19 mouse cellular contexts compared by ENCODE assay signal in the genomic region with DNA sequence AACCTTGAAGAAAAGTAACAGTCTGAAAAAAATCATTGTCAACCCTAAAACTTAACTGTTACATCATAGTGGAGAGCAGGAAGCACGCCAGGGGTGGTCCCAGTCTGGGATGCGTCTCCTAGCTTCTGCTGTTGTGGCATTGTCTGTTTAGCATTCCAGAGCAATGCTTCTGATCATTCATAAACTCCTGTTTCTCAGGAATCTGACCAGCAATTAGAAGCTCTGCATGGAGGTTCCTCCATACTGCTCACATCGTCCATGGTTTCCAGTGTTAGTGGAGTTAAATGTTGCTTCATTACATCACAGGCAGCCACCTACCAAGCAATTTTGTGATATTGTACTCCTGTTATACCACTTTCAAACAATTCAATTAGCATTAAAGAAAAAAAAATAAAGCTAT.
DNase-seq lines count a peak whose midpoint lies in the region; ATAC-seq and TF ChIP-seq lines count a peak whose summit lies in the region.
"Had no signal": no experiment of that assay in that cellular context is flagged by ENCODE, and none has a peak within 500 bp of the region (broad histone marks: within the 10 kb centered on the region; RNA-seq: fewer than 3 reads in every experiment).

No protein-coding gene starts in this region.

- no peaks in the 10 kb centered on the region for H3K4me1 ChIP-seq in forebrain, embryonic 11.5 days (replicated peaks; ENCODE audit: control insufficient read depth, insufficient read depth, low read length)
- H3K4me1 ChIP-seq in forebrain, postnatal 0 days (ENCODE audit: insufficient read depth) = no peaks in the 10 kb centered on the region
- H3K4me1 ChIP-seq in forebrain, embryonic 15.5 days = peaks cover 10% of the 10 kb centered on the region
- H3K4me1 ChIP-seq in midbrain, embryonic 14.5 days (ENCODE audit: control insufficient read depth, insufficient read depth, low read length) = peaks cover 9% of the 10 kb centered on the region; the same call in 1 of the 2 replicates
- H3K4me1 ChIP-seq: heart, embryonic 10.5 days; lung, embryonic 15.5 days had no signal

- no peak for TF ChIP-seq CTCF in forebrain, postnatal 0 days (IDR thresholded peaks at IDR 0.05; ENCODE audit: low read depth)

- H3K4me3 ChIP-seq in forebrain, embryonic 11.5 days (ENCODE audit: low read depth, low read length) = no peak overlapping the region
- no peak overlapping the region for H3K4me3 ChIP-seq in forebrain, postnatal 0 days (ENCODE audit: low read depth, low read length)
- H3K4me3 ChIP-seq in forebrain, embryonic 15.5 days = no peak overlapping the region
- no peak overlapping the region for H3K4me3 ChIP-seq in midbrain, embryonic 14.5 days (replicated peaks; ENCODE audit: low read depth, low read length)
- H3K4me3 ChIP-seq: heart, embryonic 10.5 days; layer of hippocampus, adult 2 months; lung, embryonic 15.5 days had no signal

- no peak overlapping the region for H3K9ac ChIP-seq in forebrain, embryonic 11.5 days (ENCODE audit: low read length)
- no peak overlapping the region for H3K9ac ChIP-seq in forebrain, postnatal 0 days
- H3K9ac ChIP-seq in forebrain, embryonic 15.5 days (replicated peaks) = no peak overlapping the region
- no peak overlapping the region for H3K9ac ChIP-seq in midbrain, embryonic 14.5 days (replicated peaks; ENCODE audit: low read length)
- H3K9ac ChIP-seq: liver, embryonic 14.5 days; lung, embryonic 15.5 days had no signal

- H3K36me3 ChIP-seq in forebrain, embryonic 11.5 days (ENCODE audit: control insufficient read depth, insufficient read depth, low read length) = no peaks in the 10 kb centered on the region
- H3K36me3 ChIP-seq in forebrain, postnatal 0 days (ENCODE audit: insufficient read depth) = no peaks in the 10 kb centered on the region
- no peaks in the 10 kb centered on the region for H3K36me3 ChIP-seq in forebrain, embryonic 15.5 days
- H3K36me3 ChIP-seq in midbrain, embryonic 14.5 days (ENCODE audit: control insufficient read depth, insufficient read depth, low read length) = no peaks in the 10 kb centered on the region
- H3K36me3 ChIP-seq: heart, embryonic 10.5 days; lung, embryonic 15.5 days had no signal

- 0 out of 2 replicates have a peak, but pooled peaks have one; percentile 27 for ATAC-seq in forebrain, embryonic 11.5 days (replicated peaks; ENCODE audit: low FRiP score)
- no peak for ATAC-seq in forebrain, postnatal 0 days
- ATAC-seq in forebrain, embryonic 15.5 days (replicated peaks) = peak; percentile 57; the same call in 1 of the 2 replicates
- peak; percentile 46; the same call in 1 of the 2 replicates for ATAC-seq in midbrain, embryonic 14.5 days (ENCODE audit: low FRiP score, low TSS enrichment)

- no peak for DNase-seq in forebrain, embryonic 11.5 days (ENCODE audit: low spot score)
- DNase-seq in forebrain, postnatal 0 days = no peak
- peak; percentile 40 for DNase-seq in Muller cell, postnatal 12 days (ENCODE audit: inconsistent ontology term)
- DNase-seq in midbrain, embryonic 14.5 days = peak; percentile 32
- DNase-seq in urinary bladder, postnatal 4 days (ENCODE audit: low spot score in 2 of 2) = no peak
- no peak for DNase-seq in cerebellum, adult 9-10 months
- DNase-seq: adrenal gland, postnatal 36 days; cerebellum, adult 2 months; kidney, adult 8-10 months; kidney, postnatal 14 days; layer of hippocampus, postnatal 36 days; lung, postnatal 4 days; thymus, postnatal 36 days had no signal

- H3K4me2 ChIP-seq in forebrain, embryonic 11.5 days (ENCODE audit: low read depth, low read length, severe bottlenecking) = no peak overlapping the region
- no peak overlapping the region for H3K4me2 ChIP-seq in forebrain, postnatal 0 days (ENCODE audit: low read depth)
- H3K4me2 ChIP-seq in forebrain, embryonic 15.5 days (replicated peaks) = no peak overlapping the region
- no peak overlapping the region for H3K4me2 ChIP-seq in midbrain, embryonic 14.5 days (ENCODE audit: low read length)
- H3K4me2 ChIP-seq: lung, embryonic 15.5 days had no signal

- H3K9me3 ChIP-seq in forebrain, embryonic 11.5 days (ENCODE audit: control insufficient read depth, low read length) = no peaks in the 10 kb centered on the region
- H3K9me3 ChIP-seq in forebrain, postnatal 0 days (ENCODE audit: low read length) = no peaks in the 10 kb centered on the region
- H3K9me3 ChIP-seq in forebrain, embryonic 15.5 days = no peaks in the 10 kb centered on the region
- H3K9me3 ChIP-seq in midbrain, embryonic 14.5 days (ENCODE audit: control insufficient read depth, low read length) = no peaks in the 10 kb centered on the region
- H3K9me3 ChIP-seq: heart, embryonic 10.5 days; lung, embryonic 15.5 days had no signal

- no peak overlapping the region for H3K27ac ChIP-seq in forebrain, embryonic 11.5 days (ENCODE audit: low read depth, low read length)
- H3K27ac ChIP-seq in forebrain, postnatal 0 days (ENCODE audit: low read depth, low read length) = no peak overlapping the region
- 0 out of 2 replicates have a peak overlapping the region, but pooled peaks have one; percentile 14 for H3K27ac ChIP-seq in forebrain, embryonic 15.5 days (replicated peaks)
- peak overlapping the region; percentile 68 for H3K27ac ChIP-seq in midbrain, embryonic 14.5 days (replicated peaks; ENCODE audit: low read depth, low read length)
- H3K27ac ChIP-seq: heart, embryonic 10.5 days; layer of hippocampus, adult 2 months; liver, embryonic 14.5 days; lung, embryonic 15.5 days had no signal

- WGBS in forebrain, embryonic 11.5 days = 33% methylated on average over 3 of the region's 3 CpGs
- 29% methylated on average over 3 of the region's 3 CpGs for WGBS in forebrain, postnatal 0 days
- 20% methylated on average over 3 of the region's 3 CpGs for WGBS in forebrain, embryonic 15.5 days
- WGBS in midbrain, embryonic 14.5 days = 18% methylated on average over 3 of the region's 3 CpGs

- H3K27me3 ChIP-seq in forebrain, embryonic 11.5 days (ENCODE audit: control insufficient read depth, insufficient read depth, low read length) = no peaks in the 10 kb centered on the region
- H3K27me3 ChIP-seq in forebrain, postnatal 0 days (ENCODE audit: insufficient read depth, low read length) = no peaks in the 10 kb centered on the region
- H3K27me3 ChIP-seq in forebrain, embryonic 15.5 days = no peaks in the 10 kb centered on the region
- no peaks in the 10 kb centered on the region for H3K27me3 ChIP-seq in midbrain, embryonic 14.5 days (ENCODE audit: control insufficient read depth, insufficient read depth, low read length)
- H3K27me3 ChIP-seq: CH12.LX; lung, embryonic 15.5 days had no signal

Comparison
In these comparisons a context has a peak if more than half of its experiments do, and no peak if none do; other contexts are left out.
1. H3K27ac ChIP-seq: peak in forebrain, embryonic 15.5 days (single experiment) and midbrain, embryonic 14.5 days (single experiment); none in forebrain, embryonic 11.5 days (single experiment) and forebrain, postnatal 0 days (single experiment).
2. DNase-seq: peak in Muller cell, postnatal 12 days (single experiment) and midbrain, embryonic 14.5 days (single experiment); none in forebrain, embryonic 11.5 days (single experiment), forebrain, postnatal 0 days (single experiment), urinary bladder, postnatal 4 days (0 of 2) and cerebellum, adult 9-10 months (single experiment).